Mouse (Mus musculus) kidney, postnatal 0 days (tissue): ENCODE measurements at regions not wholly inside any gene's neighbourhood (a gene's known extent, or its start where the extent isn't known, plus 50 kb on each side); places are given as distances from the start of the nearest gene placed in this dataset.

Experiments
- ATAC-seq: fragments of 200-750 bp; cut with Nextera tagmentation; replicated peaks from 2 replicates; pipeline ENCODE4 v1.8.0; 2017; ENCODE audit warnings: low read depth, moderate number of reproducible peaks, moderate TSS enrichment, moderate library complexity; ENCODE audit not compliant: low FRiP score
- DNase-seq: peaks from one replicate; pipeline ENCODE4 v3.0.0-alpha.2; 2016; ENCODE audit warnings: low spot score
- H3K27ac ChIP-seq: fragments of 300-500 bp; sonication (generic); 2 replicates; pipeline ENCODE4 v1.5.1; 2014; ENCODE audit warnings: mild to moderate bottlenecking
- H3K27me3 ChIP-seq: fragments of 300-500 bp; sonication (generic); 2 replicates; pipeline ENCODE4 v1.6.1; 2014; ENCODE audit warnings: low read length, mixed read lengths; ENCODE audit not compliant: insufficient read depth
- H3K36me3 ChIP-seq: fragments of 300-500 bp; sonication (generic); 2 replicates; pipeline ENCODE4 v1.6.1; 2014; ENCODE audit warnings: low read length, mixed read lengths; ENCODE audit not compliant: insufficient read depth
- H3K4me1 ChIP-seq: fragments of 300-500 bp; sonication (generic); replicated peaks from 2 replicates; pipeline ENCODE4 v1.6.1; 2014; ENCODE audit warnings: antibody characterized with exemption, low read length, mixed read lengths; ENCODE audit not compliant: insufficient read depth
- H3K4me2 ChIP-seq: fragments of 300-500 bp; sonication (generic); 2 replicates; pipeline ENCODE4 v1.6.1; 2014; ENCODE audit warnings: mild to moderate bottlenecking, low read length, moderate library complexity, mixed read lengths
- H3K4me3 ChIP-seq: fragments of 300-500 bp; sonication (generic); replicated peaks from 2 replicates; pipeline ENCODE4 v1.5.1; 2014; ENCODE audit warnings: low read depth, low read length
- H3K9ac ChIP-seq: fragments of 300-500 bp; sonication (generic); 2 replicates; pipeline ENCODE4 v1.6.1; 2014; ENCODE audit warnings: low read depth, low read length
- H3K9me3 ChIP-seq: fragments of 300-500 bp; sonication (generic); replicated peaks from 2 replicates; pipeline ENCODE4 v1.6.1; 2016; ENCODE audit warnings: low read length, inconsistent platforms, mixed read lengths
- CTCF ChIP-seq: IDR thresholded peaks from 2 replicates; pipeline ENCODE4 v1.5.1; 2016; ENCODE audit warnings: antibody characterized with exemption, low read depth, mild to moderate bottlenecking, moderate library complexity
- WGBS: fragments of 180-500 bp; shearing (Covaris S2); extraction: QIAGEN DNeasy Blood & Tissue Kit; methylation state at CpG from one replicate; pipeline ENCODE4 v1.1.7; 2014; 5-methylcytosine and 5-hydroxymethylcytosine counted together

- Histone ChIP-seq H3K27ac (no peak overlapping the region), H3K9me3 (no peaks in the 10 kb centered on the region), H3K4me2 (no peak overlapping the region), H3K9ac (no peak overlapping the region), H3K4me3 (no peak overlapping the region), H3K27me3 (no peaks in the 10 kb centered on the region), H3K36me3 (no peaks in the 10 kb centered on the region), H3K4me1 (no peaks in the 10 kb centered on the region)
- no peak for TF ChIP-seq CTCF
- ATAC-seq (no peak), DNase-seq (no peak)
- WGBS = 74% methylated on average over 4 of the region's 4 CpGs
Observed at GRCm38 (mm10) chr10:12180965-12181364, 688.2 kb downstream of the Utrn start.

GRCm38 (mm10) chr10:12186918-12187639 is 682.1 kb downstream of the Utrn start:
- Histone ChIP-seq H3K9ac (no peak overlapping the region), H3K9me3 (no peaks in the 10 kb centered on the region), H3K27me3 (no peaks in the 10 kb centered on the region), H3K4me2 (no peak overlapping the region), H3K4me3 (no peak overlapping the region), H3K36me3 (no peaks in the 10 kb centered on the region), H3K4me1 (no peaks in the 10 kb centered on the region), H3K27ac (no peak overlapping the region)
- DNase-seq (no peak), ATAC-seq (no peak)
- 78% methylated on average over 13 of the region's 13 CpGs for WGBS
- TF ChIP-seq CTCF = no peak

GRCm38 (mm10) chr10:12187669-12188342 is 681.4 kb downstream of the Utrn start:
- DNase-seq (no peak), ATAC-seq (no peak)
- H3K9ac ChIP-seq = no peak overlapping the region
- H3K27me3 ChIP-seq = no peaks in the 10 kb centered on the region
- 78% methylated on average over 8 of the region's 8 CpGs for WGBS
- H3K4me2 ChIP-seq = no peak overlapping the region
- H3K9me3 ChIP-seq = no peaks in the 10 kb centered on the region
- no peak for TF ChIP-seq CTCF
- H3K4me1 ChIP-seq = no peaks in the 10 kb centered on the region
- H3K4me3 ChIP-seq = no peak overlapping the region
- H3K36me3 ChIP-seq = no peaks in the 10 kb centered on the region
- H3K27ac ChIP-seq = no peak overlapping the region

GRCm38 (mm10) chr10:12190435-12190834 is 678.7 kb downstream of the Utrn start:
- no peak overlapping the region for H3K4me2 ChIP-seq
- WGBS = 59% methylated on average over 3 of the region's 3 CpGs

GRCm38 (mm10) chr10:12207301-12207700 is 661.9 kb downstream of the Utrn start:
- WGBS = 81% methylated on average over 2 of the region's 2 CpGs
- H3K4me3 ChIP-seq = no peak overlapping the region
- no peak for DNase-seq
- H3K27ac ChIP-seq = no peak overlapping the region
- H3K4me1 ChIP-seq = no peaks in the 10 kb centered on the region
- no peak for TF ChIP-seq CTCF
- no peaks in the 10 kb centered on the region for H3K36me3 ChIP-seq
- H3K27me3 ChIP-seq = no peaks in the 10 kb centered on the region
- no peak overlapping the region for H3K4me2 ChIP-seq
- no peak overlapping the region for H3K9ac ChIP-seq
- ATAC-seq = no peak
- H3K9me3 ChIP-seq = no peaks in the 10 kb centered on the region

More at GRCm38 (mm10) chr10:12190435-12190834, 678.7 kb downstream of the Utrn start:
- peak; percentile 2 for DNase-seq
- no peak for ATAC-seq
- Histone ChIP-seq H3K36me3 (no peaks in the 10 kb centered on the region), H3K9me3 (no peaks in the 10 kb centered on the region), H3K4me1 (no peaks in the 10 kb centered on the region), H3K27me3 (no peaks in the 10 kb centered on the region), H3K9ac (no peak overlapping the region), H3K4me3 (no peak overlapping the region), H3K27ac (no peak overlapping the region)
- no peak for TF ChIP-seq CTCF

GRCm38 (mm10) chr10:12210181-12210580 is 659.0 kb downstream of the Utrn start:
- H3K36me3 ChIP-seq = no peaks in the 10 kb centered on the region
- DNase-seq = no peak
- H3K27ac ChIP-seq = no peak overlapping the region
- no peak for ATAC-seq
- no peak overlapping the region for H3K4me3 ChIP-seq
- H3K9ac ChIP-seq = no peak overlapping the region
- WGBS = 90% methylated on average over 2 of the region's 2 CpGs
- no peaks in the 10 kb centered on the region for H3K4me1 ChIP-seq
- no peak for TF ChIP-seq CTCF
- H3K9me3 ChIP-seq = no peaks in the 10 kb centered on the region
- H3K4me2 ChIP-seq = no peak overlapping the region
- H3K27me3 ChIP-seq = no peaks in the 10 kb centered on the region
